Comparison of ENCODE assay signal across 19 mouse cellular contexts in genomic region chr13:12267097-12267496, GRCm38 (mm10). TPM values are rescaled to one million over a fixed set of nuclear protein-coding genes. Genes with fewer than 3 reads are reported as not detected.
DNase-seq lines count a peak whose midpoint lies in the region; ATAC-seq lines count a peak whose summit lies in the region.
"Had no signal": no experiment of that assay in that cellular context is flagged by ENCODE, and none has a peak within 500 bp of the region (broad histone marks: within the 10 kb centered on the region; RNA-seq: fewer than 3 reads in every experiment).

No protein-coding gene starts in this region.

- H3K9me3 ChIP-seq in kidney, embryonic 16.5 days (ENCODE audit: low read length), result no peaks in the 10 kb centered on the region
- H3K9me3 ChIP-seq: embryonic facial prominence, embryonic 12.5 days; forebrain, embryonic 12.5 days; heart, embryonic 12.5 days; neural tube, embryonic 15.5 days; stomach, embryonic 15.5 days had no signal

- 40% methylated on average over 3 of the region's 3 CpGs for WGBS in kidney, embryonic 16.5 days

- no peak overlapping the region for H3K9ac ChIP-seq in kidney, embryonic 16.5 days (replicated peaks; ENCODE audit: low read length)
- H3K9ac ChIP-seq: embryonic facial prominence, embryonic 12.5 days; forebrain, embryonic 12.5 days; heart, embryonic 12.5 days; neural tube, embryonic 15.5 days; stomach, embryonic 15.5 days had no signal

- H3K4me2 ChIP-seq in kidney, embryonic 16.5 days (replicated peaks; ENCODE audit: low read depth, low read length), result no peak overlapping the region
- H3K4me2 ChIP-seq: embryonic facial prominence, embryonic 12.5 days; forebrain, embryonic 12.5 days; heart, embryonic 12.5 days; neural tube, embryonic 15.5 days; stomach, embryonic 15.5 days had no signal

- intact Hi-C loops in heart, postnatal 25 days (cut with DNase I), result no loop called here

- peak; percentile 38 for DNase-seq in kidney, adult 18-20 months
- peak; percentile 7 to 13 for DNase-seq in right cerebral cortex, adult 2 months (ENCODE audit: low spot score in 2 of 2)
- no peak for DNase-seq in right cerebral cortex, postnatal 4 days
- peak; percentile 65 for DNase-seq in ZHBTc4 (ENCODE audit: low read depth, low spot score)
- peak; percentile 40 to 62 for DNase-seq in kidney, postnatal 36 days
- no peak for DNase-seq in cerebellum, postnatal 14 days
- no peak for DNase-seq in heart, postnatal 25 days (ENCODE audit: low spot score)
- DNase-seq: cerebellum, adult 18-20 months; gastrocnemius, postnatal 10 days; left cerebral cortex, postnatal 4 days; lung, postnatal 36 days; right cerebral cortex, adult 18-20 months had no signal

- H3K4me3 ChIP-seq in kidney, embryonic 16.5 days (ENCODE audit: low read length), result no peak overlapping the region
- H3K4me3 ChIP-seq: embryonic facial prominence, embryonic 12.5 days; forebrain, embryonic 12.5 days; heart, embryonic 12.5 days; neural tube, embryonic 15.5 days; stomach, embryonic 15.5 days had no signal

- no peaks in the 10 kb centered on the region for H3K27me3 ChIP-seq in kidney, embryonic 16.5 days (ENCODE audit: insufficient read depth, low read length)
- H3K27me3 ChIP-seq: embryonic facial prominence, embryonic 12.5 days; forebrain, embryonic 12.5 days; heart, embryonic 12.5 days; neural tube, embryonic 15.5 days; stomach, embryonic 15.5 days had no signal

- no peaks in the 10 kb centered on the region for H3K36me3 ChIP-seq in kidney, embryonic 16.5 days (ENCODE audit: insufficient read depth, low read length)
- H3K36me3 ChIP-seq: embryonic facial prominence, embryonic 12.5 days; forebrain, embryonic 12.5 days; neural tube, embryonic 15.5 days; stomach, embryonic 15.5 days had no signal

- H3K27ac ChIP-seq in kidney, embryonic 16.5 days (ENCODE audit: low read length), result no peak overlapping the region
- H3K27ac ChIP-seq: embryonic facial prominence, embryonic 12.5 days; forebrain, embryonic 12.5 days; neural tube, embryonic 15.5 days; stomach, embryonic 15.5 days had no signal

- ATAC-seq in kidney, embryonic 16.5 days (ENCODE audit: low FRiP score, low TSS enrichment), result no peak
- ATAC-seq: hindbrain, embryonic 16.5 days had no signal

- H3K4me1 ChIP-seq in kidney, embryonic 16.5 days (ENCODE audit: insufficient read depth, low read length), result no peaks in the 10 kb centered on the region
- H3K4me1 ChIP-seq: embryonic facial prominence, embryonic 12.5 days; forebrain, embryonic 12.5 days; heart, embryonic 12.5 days; neural tube, embryonic 15.5 days; stomach, embryonic 15.5 days had no signal

RNA-seq across cellular contexts. Expression of gene Mtr, which starts 9.2 kb away (rescaled TPM):
- polyA plus RNA-seq in kidney, embryonic 16.5 days (2015; fragmentation: Nextera tagmentation; extraction: Ambion mirVana), result 13.4 and 14.3 TPM in 2 replicates
- total RNA-seq in heart, postnatal 25 days (2021), result 10 to 100 TPM; 87.6 to 93.6 TPM

Comparison
In these comparisons a context has a peak if more than half of its experiments do, and no peak if none do; other contexts are left out.
1. DNase-seq: peak in kidney, adult 18-20 months (single experiment), right cerebral cortex, adult 2 months (2 of 2), ZHBTc4 (single experiment) and kidney, postnatal 36 days (2 of 2); none in right cerebral cortex, postnatal 4 days (single experiment), cerebellum, postnatal 14 days (0 of 2) and heart, postnatal 25 days (single experiment).